Mouse (Mus musculus): Measurements from ENCODE around the gene Tcea2.

Tcea2 gene

DNA sequence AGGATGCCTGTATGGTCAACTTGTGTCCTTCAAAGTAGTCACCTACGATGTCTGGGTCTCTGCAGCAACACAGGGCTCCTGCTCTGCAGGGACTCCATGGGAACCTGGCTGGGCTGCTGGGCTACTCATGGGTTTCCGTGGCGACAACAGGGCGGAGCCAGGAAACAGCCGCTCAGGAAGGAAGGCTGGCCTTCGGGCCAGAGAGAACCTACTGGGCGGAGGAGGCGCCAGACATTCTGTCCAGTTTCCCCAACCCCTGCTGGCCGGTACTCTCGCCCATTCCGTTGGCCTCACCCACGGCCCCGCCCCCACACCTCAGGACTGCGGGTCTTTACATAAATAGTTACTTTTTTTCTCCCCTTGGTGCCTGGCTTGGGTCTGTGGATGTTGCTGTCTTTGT lies 4.7 kb upstream of the Tcea2 start:
- DNase-seq: peak; percentile 57

DNA sequence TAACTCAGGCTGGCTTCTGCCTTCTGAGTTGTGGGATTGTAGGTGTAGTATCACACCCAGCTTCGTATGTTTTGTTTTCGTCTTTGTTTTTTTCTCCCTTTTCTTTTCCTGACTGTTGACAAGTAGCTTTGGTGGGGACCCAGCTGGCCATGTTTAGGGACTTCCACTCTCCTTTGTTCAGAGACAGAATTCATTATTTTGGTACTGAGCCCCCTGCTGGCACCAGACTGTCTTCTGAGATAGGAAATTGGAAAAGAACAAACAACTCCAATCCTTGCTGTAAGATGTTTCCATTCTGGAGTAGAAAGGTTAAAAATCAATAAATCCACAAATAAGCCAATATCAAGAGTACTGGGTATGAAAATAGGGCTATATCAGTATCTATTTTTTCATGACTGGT lies 3.7 kb upstream of the Tcea2 start:
- DNase-seq: no peak

DNA sequence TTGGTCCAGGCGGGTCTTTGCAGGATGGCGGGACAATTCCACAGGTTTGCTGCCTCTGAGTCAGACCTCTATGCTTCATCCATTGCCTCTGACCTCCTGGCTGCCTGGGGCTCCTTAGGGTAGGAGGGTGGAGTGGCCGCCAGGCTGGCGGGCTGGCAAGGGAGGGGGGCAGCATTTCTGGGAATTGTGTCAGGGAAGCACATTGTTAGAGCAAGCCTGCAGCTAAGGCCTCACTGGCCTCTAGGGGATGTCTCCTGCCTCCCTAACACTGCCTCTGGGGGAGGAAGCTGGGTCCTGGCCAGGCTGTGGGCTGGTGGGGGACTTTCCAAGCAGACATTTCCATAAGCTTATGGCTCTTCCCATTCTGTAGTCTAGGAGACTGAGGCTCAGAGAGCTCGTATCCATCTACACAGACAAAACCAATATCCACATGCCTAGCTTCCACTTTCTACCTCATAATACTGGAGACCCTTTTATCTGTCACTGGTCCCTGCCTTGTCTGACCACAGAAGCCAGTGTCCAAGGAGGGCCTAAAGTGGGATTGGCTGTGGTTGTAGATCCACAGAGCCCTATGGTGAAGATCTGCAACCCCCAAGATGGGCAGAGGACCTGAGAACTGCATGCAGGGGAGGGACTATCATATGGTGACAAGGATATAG lies 2.9 kb upstream of the Tcea2 start:
- peak; percentile 32 for DNase-seq

DNA sequence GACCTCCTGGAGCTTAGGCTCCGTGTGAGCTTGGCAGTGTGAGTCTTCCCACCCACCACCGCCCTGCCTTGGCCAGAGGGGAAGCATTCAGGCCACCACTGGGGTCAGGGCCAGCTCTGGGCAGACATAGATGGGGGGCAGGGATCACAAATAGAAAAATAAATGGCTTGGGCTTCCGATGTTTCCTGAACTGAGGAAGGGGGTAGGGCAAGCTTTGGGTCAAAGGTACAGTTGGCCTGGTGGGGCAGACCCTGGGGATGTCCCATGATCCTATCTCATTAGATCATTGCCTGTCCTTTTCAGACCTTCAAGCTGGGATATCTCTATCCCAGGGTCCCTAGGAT lies 2.4 kb upstream of the Tcea2 start:
- peak; percentile 7 for DNase-seq

DNA sequence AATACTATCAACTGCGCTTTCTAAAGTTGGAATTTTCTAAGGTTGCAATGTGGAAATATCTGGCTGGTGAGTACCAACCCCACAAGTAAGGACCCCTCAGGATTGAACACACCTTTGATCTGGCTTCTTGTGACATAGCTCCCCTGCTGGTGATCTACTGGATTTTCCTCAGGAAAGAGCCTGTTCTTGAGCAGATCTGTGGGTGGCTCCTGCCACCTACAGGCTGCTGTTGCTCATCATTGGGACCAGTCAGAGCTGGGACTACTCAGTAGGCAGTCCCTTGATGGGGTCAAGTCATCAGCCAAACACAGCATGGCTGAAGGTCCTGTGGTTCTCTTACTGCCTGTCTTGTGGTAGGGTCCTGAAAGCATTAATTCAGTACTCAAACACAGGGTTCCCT lies 1.3 kb upstream of the Tcea2 start:
- DNase-seq: peak; percentile 76

DNA sequence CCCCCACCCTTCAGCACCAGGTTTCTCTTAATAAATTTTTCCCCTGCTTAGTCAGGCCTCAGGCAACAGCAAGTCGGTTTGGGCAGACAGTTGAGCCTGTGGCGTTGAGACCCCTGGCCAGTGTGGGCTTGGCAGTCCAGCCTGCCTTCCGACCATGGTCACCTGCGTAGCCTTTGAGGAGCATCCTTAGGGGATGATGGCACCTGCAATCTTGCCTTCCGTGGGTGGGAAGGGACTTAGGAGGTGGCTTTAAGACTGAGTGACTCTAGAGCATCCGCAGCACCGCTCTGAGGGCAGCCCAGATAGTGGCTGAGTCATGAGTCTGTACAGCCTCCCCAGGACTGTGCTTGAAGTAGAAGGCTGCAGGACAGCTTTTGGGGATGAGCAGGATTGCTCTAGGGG lies 607 bp downstream of the Tcea2 start:
- DNase-seq: no peak

DNA sequence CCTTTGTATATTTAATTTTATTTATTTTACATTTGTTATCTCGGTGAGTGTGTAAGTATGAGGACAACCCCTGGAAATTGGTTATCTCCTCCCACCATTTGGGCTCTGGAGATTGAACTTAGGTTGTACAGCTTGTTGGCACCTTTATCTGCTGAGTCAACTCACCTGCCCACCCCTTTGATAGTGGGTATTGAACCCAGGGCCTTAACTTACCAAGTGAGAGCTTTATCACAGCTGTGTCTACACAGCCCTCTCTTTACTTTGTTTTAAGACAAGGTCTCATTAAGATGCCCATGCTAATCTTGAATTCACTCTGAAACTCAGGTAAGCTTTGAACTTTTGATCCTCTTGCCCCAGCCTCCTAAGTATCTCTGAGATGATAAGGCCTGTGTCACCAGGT lies 1.9 kb downstream of the Tcea2 start:
- no peak for DNase-seq

DNA sequence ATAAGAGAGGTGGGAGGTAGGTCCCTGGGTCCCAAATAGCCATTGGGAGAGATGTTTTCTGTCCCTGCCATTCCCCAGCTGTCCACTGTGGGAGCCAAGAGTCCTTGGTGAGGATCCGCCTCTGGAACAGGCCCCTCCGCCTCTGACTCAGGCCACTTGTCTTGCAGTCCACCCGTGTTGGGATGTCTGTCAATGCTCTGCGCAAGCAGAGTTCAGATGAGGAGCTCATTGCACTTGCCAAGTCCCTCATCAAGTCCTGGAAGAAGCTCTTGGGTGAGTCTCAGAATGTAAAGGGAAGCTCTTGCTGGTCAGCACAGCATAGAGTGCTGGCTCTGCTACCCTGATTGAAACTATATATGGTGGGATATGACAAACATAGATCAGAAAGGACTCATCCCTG lies 3.3 kb downstream of the Tcea2 start:
- no peak for DNase-seq

DNA sequence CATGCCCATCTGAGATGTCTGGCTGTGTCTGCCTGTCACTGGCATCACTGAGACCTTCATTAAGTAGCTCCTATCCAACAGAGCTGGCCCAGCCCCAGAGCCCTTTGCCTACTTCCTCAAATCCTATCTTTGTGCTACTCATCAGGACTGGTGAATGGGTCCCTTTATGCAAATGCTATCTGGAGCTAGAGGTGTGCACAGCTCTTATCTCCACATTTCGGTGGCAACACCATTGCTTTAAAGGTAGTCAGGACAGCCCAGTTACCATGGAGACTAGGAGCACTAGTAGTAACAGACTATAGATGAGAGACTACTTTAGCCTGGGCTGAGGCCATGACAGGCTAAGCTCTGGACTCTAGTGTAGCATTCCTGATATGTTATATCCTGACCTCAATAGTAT lies 4.6 kb downstream of the Tcea2 start:
- DNase-seq: no peak

DNA sequence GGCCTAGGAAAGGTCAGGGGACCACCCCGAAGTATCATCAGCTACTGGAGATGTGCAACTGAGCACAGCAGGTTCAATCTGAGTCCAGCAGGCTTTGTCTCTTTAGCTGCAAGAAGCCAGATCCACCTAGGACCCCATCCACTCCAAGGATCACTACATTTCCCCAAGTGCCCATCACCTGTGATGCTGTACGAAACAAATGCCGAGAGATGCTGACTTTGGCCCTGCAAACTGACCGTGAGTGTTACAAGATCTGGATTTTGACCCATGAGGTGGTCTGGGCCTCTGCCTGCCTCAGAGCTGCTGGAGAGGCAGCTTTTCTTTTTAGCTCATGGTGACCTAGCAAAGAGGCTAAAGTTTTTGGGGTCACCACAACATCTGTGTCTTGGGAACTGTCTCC lies 5.6 kb downstream of the Tcea2 start:
- DNase-seq: no peak

DNA sequence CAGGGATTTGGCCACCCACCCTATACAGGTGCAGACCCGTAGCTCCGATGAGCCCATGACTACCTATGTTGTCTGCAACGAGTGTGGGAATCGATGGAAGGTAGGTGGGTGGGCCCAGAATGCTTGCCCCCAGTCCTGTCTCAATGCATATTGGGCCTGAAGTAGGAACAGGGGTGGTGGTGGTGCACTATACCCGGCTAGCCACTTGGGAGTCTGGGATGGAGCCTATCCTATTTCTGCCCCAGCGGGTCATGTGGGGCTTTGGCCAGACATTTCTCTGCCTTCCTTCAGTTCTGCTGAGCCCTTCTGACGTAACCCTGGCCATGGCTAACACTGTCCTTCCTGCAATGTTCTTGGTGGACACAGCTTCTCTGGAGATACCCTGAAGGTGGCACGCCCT lies 7.5 kb downstream of the Tcea2 start:
- no peak for DNase-seq

DNA sequence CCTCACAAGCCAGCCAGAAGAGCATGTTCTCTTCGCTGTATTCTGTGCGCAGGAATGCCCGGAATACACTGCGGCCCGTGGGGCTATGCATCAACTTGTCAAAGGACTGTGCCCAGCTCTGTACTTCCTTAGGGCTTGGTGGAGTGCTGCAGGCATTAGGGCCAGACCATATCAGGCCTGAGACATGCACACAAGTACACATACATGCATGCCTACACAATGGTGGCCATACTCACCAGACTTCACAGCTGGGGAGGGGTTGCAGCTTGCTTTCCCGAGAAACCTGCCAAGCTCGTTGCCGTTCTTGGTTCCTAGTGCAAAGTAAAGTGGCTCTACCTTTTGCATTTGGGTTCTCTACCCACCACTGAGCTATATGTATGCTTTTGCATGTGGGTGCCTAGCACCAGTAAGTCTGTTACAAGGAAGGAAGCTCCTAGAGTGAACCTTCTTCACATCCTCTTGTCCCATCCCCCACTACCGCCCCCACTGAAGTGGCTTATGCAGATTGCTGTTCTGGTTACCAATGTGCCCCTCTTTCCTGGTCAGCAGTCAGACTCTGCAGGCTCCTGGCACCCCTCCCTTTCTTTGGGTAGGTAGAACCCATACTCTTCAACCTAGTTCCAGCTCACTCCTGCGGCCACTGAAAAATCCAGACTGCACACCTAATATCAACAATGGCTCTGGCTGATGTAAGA lies 9.5 kb downstream of the Tcea2 start:
- DNase-seq: peak; percentile 8

DNA sequence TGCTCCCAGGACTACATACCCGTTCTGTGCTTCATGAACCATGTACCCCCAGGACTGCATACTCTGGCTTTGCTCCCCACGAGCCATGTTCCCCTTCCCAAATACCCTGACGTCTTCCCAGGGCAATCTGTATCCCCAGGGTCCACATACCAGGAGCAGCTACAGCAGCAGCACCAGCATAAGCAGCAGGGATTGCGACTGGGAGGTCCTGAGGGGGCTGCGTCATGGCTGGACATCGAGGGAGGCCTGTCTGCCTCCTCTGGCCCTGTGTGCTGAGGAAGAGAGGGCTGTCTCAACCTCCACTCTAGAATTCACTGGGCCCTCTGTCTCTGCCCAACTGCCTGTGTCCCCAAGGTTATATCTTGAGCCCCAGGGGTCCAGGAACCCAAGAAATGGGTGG lies 11.0 kb downstream of the Tcea2 start:
- DNase-seq: no peak

DNA sequence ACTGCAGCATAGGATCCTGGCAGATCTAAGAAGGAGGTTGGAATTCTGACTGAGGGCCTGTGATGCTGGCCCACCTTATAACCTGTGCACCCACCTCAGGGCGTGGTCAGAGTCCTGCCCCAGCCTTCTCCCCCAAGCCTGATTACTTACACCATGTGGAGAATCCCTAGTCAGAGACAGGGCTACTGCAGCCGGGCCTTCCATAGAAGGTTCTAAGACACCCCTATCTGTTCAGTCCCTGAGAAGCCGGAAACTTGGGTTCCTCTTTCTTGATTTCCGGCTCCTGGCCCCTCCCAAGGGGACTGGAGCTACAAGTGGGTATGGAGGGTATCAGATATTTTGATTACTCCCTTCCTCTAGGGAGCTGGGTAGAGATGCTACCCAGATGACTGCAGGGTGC lies 11.5 kb downstream of the Tcea2 start:
- no peak for DNase-seq

DNA sequence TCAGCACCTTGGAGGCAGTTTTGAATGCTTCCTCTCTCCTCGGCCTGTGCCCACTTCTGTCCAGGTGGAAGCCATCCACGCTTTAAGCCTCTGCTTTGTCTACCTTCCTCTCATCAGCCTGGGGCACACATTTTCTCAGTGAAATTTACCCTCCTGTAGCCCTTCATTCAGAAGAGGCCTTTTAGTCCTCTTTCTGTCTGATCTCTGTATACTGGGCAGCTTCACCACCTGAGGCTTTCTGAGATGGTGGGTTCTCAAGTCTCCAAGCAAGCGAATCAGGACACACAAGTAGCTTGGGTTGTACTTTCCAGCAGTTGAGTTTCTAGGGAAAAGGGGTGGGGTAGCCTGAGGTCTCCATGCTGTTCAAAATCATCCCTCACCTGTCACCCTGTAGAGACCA lies 12.2 kb downstream of the Tcea2 start:
- no peak for DNase-seq

DNA sequence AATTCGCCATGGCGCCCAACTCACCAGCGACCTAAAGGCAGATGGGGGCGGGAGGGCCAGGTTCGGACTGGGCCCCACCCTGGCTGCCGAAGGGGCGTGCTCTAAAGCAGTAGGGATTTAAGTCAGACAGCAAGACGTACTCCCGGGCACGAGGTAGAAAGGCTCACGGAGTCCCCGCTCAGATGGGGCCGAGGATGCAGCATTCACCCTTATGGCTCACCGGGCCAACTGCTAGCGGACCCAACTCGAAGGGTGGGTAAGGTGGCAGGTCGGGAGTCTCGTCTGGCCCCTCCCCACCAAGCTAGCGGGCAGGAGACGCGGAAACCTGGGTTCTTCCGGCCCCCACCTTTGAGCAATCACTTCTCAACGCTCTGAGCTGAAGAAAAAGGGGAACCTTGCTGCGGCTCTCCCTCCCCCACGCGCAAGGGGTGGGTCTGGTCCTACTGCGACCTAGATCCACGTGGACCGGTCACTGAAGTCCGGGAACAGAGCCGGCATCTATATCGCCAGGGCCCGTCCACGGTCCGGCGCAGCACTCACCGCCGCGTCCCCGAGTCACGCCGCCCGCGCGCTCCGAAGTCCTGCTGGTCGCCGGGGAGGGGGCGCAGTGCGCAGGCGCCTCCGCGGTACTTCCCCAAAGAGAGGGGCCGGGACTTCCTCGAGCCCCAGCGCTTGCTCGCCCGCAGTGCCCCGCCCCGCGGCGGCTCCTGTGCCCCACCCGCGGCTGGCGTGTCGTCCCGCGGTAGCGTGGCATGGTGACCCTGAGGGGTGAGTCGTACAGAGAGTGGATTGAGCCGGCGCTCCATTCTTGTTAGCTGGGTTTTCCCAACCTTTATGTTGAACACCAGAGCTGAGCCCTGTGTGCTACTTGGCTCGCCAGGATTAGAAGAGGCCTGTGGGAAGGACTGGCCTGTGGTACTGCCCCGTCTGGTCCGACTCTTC lies 13.5 kb downstream of the Tcea2 start, which contains the start of gene Rgs19:
TSS of gene Rgs19 (minus strand) at position 639 of the 942 bp plus-strand sequence.
- peak; percentile 70 for DNase-seq

DNA sequence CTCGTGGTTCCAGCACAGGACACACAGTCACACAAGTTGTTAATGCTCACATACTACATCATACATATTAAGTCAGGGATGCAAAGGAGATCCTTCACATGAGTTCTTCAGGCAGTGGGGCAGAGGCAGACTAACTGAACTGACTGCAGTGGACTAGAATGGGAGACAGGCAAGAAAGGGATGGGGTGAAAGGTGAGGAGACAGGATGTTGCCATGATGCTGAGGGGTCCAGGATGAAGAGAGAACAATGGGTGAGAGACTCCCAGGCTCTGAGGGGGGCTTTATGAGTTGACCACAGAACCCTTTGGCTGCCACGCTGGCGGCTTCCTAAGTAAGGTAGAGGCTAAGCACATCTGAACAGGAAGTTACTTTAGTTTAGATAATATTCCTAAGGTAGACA lies 14.5 kb downstream of the Tcea2 start:
- no peak for DNase-seq

DNA sequence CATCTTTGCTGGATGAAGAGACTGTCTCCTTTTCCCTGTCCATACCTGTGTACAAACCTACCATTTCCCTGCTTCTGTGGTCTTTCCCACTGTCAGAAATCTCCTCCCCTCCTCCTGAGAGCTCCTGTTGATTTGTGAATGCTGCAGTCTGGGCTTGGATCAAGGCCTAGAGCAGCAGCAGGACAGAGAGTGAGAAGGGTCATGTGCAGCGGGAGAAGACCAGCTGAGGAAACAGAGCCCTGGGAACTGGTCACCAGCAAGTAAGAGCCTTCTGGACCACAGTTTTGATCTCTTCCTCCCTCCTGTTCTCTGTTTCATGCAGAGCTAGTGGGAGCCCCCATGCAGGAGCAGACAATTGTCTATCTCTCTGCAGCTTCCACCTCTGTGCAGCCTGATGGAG lies 15.7 kb downstream of the Tcea2 start:
- DNase-seq: no peak

DNA sequence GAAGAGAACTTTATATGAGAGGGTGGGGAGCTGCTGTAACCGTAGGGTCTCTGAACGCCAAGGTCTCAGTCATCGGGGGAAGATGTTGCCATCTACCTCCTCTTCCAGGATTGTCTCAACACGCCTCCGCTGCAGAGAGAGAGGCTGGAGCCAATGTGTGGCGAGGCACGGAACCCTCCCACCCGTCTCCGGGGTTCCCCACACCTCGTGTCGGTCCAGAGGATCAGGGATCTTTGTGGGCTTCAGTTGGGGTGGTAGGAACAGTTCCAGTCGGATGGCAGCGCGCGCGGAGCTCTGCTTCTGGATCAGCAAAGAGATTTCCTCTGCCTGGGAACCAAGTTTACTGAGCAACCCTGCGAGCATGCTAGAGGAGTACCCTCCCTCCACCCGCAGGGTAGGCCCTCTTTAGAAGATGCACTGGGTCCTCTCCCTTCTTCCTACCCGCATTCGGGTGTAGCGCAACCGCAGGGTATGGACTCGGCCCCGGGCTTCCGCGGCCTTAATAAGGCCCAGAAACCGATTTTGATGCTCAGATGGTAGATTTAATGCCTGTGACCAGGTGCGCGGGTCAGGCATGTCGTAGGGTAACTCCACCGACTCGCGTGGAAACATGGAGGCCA lies 16.8 kb downstream of the Tcea2 start:
- no peak for DNase-seq

DNA sequence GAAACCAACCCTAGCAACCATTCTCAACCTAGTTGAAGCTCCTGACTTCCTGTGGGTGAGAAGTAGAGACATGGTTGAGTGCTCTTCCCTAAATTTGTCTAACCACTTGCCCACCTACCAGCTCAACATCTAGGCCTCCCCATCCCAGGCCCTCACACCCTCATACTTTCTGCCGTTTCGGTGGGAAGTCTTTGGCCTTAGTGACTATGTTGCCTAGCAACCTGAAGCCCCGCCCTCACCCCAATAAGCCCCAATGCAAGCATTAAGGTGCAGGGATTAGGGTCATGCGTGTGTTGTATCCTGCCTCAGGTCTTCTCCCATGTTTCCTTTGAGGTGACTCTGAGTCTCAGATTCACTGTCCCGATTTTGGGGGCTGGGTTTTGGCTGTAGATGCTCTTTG lies 18.1 kb downstream of the Tcea2 start, which contains the start of gene Lkaaear1:
TSS of gene Lkaaear1 (minus strand) at position 202 of the 400 bp plus-strand sequence.
- no peak for DNase-seq

DNA sequence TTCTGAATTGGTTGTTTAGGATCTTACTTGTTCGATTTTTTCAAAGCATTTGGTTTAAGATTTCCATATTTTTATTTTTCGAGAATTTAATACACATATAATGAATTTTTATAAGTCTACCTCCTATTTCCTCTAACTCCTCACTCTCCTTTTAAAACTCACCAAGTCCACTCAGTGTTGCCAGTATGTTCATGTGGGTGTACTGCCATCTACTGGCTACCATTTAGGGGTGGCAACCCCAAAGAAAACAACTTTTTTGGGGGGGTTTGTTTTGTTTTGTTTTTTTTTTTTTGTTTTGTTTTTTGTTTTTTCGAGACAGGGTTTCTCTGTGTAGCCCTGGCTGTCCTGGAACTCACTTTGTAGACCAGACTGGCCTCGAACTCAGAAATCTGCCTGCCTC lies 26.6 kb downstream of the Tcea2 start:
- no peak for DNase-seq

DNA sequence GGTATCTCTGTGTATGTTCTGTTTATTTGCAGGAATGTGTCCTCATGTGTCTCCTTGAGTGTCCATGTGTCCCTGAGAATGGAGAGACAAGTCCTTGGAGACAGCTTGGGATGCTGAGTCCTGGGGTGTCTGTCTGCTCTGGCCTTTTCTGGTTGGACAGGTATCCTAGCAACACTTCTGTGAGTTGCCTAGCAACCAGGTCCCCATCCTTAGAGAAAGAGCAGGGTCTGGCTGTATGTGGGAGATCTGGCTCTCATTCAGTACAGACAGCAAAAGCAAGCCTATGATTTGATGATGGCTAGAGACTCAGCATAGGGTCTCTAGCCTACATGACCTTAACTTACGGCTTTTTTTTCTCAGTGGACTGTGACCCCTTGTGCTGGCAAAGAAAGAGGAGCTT lies 33.6 kb downstream of the Tcea2 start:
- DNase-seq: peak; percentile 54

DNA sequence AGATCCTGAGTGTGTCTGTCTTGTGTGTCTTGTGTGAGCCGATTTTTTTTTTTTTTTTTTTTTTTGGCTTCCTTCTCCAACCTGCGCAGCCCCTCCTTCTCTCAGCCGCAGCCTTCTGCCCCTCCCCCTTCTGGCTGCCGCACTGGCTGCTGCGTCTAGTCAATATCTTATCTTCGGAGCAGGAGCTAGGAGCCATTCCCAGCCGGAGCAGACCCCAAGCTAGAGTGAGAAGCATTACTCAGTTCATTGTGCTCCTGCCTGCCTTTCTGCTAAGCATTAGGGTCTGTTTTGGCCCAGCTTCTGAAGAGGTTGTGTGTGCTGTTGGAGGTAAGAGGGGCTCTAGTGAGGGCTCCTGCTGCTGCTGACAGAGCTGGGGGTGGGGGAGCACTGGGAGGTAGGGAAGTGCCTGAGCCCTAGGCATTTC lies 34.8 kb downstream of the Tcea2 start, which contains the start of gene Oprl1:
TSS of gene Oprl1 (plus strand) at position 114 of the 424 bp plus-strand sequence.
- DNase-seq: no peak
